Mouse (Mus musculus) Patski (cell line): Measurements from ENCODE around the gene Epha6. TPM values are rescaled to one million over a fixed set of nuclear protein-coding genes. Genes with fewer than 3 reads are reported as not detected.

ENCODE experiments used
- ATAC-seq: fragments of 100-300 bp; one replicate; pipeline ENCODE4 v1.8.0; 2021
- CTCF ChIA-PET: fragments of 350-600 bp; sonication (Branson Sonifier 250); formaldehyde crosslinking; loops from one replicate; lab custom pipeline; 2022; ENCODE audit warnings: inconsistent platforms; lab: Charles Lee
- POLR2A ChIA-PET: fragments of 350-600 bp; sonication (Branson Sonifier 250); formaldehyde crosslinking; loops from one replicate; lab custom pipeline; 2022; ENCODE audit warnings: antibody characterized with exemption, inconsistent platforms; lab: Charles Lee
- DNase-seq: peaks from one replicate; pipeline ENCODE4 v3.0.0-alpha.2; 2011; ENCODE audit warnings: low read depth, low spot score
- H3K27me3 ChIP-seq: fragments of 371-371 bp; one replicate; pipeline ENCODE4 v1.5.1; 2021
- CTCF ChIP-seq: fragments of 100-300 bp; IDR thresholded peaks from one replicate; pipeline ENCODE4 v1.5.1; 2021
- in situ Hi-C: fragments of 300-500 bp; cut with MboI; formaldehyde crosslinking; loops from 3 replicates; pipeline ENCODE4 v1.11.1; 2018; ENCODE audit warnings: low pct_unique_long_range_greater_than_20kb, mixed read lengths
- polyA plus RNA-seq: library from polyadenylated mRNA; unstranded; gene quantifications from one replicate; pipeline ENCODE4 v1.2.3, GENCODE M21; 2021

The Epha6 gene
- polyA plus RNA-seq, 1 experiment from 2014 or later: 0.37 TPM

DNA sequence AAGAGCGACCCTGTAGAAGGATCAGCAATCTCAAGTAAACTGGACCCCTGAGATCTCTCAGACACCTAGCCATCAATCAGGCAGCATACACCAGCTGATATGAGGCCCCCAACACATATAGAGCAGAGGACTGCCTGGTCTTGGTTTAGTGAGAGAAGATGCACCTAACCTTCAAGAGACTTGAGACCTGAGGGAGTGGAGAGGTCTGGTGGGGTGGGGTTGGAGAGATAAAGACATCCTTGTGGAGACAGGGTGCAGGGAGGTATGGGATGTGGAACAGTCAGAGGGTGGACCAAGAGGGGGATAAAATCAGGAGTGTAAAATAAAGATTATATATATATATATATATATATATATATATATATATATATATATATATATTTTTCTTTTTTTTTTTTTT lies 105.8 kb downstream of the Epha6 start:
- ATAC-seq: no peak
- no peak for TF ChIP-seq CTCF
- POLR2A ChIA-PET: no interaction called here
- in situ Hi-C loops: no loop called here
- no peak for DNase-seq
- H3K27me3 ChIP-seq: no peaks in the 10 kb centered on the region
- CTCF ChIA-PET: no interaction called here

DNA sequence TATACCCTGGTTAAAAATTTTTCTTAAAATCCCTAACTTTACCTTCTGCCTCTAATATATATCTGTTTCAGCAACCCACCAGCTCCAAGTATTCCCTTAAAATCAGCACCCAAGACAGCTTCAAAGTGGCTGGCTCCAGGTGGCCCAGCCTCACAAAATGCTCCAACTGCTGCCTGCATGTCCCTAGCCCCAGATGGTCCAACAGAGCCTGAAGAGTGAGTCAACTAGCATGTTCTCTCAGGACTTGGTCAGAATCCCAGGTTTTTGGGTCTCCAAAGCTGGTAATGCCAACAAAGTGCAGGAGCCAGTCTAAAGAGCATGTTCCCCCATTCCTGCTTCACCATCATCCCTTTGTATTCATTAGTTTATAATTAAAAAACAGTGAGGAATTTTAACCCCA lies 129.6 kb downstream of the Epha6 start:
- ChIA-PET CTCF (no interaction called here), POLR2A (no interaction called here)
- no peak for ATAC-seq
- DNase-seq: no peak
- H3K27me3 ChIP-seq: peaks cover 5% of the 10 kb centered on the region
- no peak for TF ChIP-seq CTCF
- in situ Hi-C loops: no loop called here

DNA sequence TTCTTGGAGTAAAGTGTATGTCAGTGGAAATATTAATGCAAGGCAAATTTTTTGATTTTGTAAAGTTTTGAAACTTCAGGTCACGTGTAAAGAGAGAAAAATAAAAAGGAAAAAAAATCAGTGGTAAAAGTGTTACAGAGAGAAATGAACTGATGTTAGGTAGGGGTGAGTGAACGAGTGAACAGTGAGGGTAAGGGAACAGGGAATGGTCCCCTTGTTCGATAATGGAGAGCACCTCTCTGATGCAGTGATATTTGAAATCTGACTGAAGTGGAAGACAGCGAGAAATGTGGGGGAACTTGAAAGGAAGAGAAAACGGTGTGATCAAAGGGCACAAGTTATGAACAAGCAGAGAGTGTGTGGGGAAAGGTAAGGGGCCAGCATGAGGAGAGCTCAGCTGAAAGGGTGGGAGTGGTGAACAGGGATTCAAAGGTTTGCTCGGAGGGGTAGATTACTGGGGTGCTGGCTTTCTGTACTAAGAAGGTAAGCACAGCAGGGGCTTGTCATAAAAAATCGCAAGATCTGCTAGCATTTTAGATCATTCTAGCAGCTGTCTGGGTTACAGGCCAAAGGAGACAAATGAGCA lies 137.0 kb downstream of the Epha6 start:
- in situ Hi-C loops: no loop called here
- ATAC-seq (no peak), DNase-seq (no peak)
- TF ChIP-seq CTCF: no peak
- ChIA-PET POLR2A (no interaction called here), CTCF (no interaction called here)
- no peaks in the 10 kb centered on the region for H3K27me3 ChIP-seq

DNA sequence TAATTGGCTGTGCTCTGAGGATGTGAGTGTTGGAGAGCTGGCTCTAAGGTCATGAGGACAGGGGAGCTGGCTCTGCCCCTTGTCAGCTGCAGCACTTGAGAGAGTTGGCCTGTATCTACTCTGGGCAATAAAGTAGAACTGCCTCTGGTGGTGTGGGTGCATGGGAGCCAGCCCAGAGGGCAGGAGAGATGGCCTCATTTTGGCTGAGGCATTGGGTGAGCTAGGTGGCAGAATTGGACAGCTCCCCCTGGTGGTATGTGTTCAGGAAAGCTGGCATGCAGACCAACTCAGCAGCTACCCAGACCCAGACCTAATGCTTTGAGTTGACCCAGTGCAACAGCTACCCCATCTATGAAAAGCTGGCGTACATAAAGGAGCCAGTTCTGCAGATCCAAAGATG lies 170.0 kb downstream of the Epha6 start:
- in situ Hi-C loops: no loop called here
- no peaks in the 10 kb centered on the region for H3K27me3 ChIP-seq
- DNase-seq (no peak), ATAC-seq (no peak)
- ChIA-PET CTCF (no interaction called here), POLR2A (no interaction called here)
- TF ChIP-seq CTCF: peak; percentile 27

DNA sequence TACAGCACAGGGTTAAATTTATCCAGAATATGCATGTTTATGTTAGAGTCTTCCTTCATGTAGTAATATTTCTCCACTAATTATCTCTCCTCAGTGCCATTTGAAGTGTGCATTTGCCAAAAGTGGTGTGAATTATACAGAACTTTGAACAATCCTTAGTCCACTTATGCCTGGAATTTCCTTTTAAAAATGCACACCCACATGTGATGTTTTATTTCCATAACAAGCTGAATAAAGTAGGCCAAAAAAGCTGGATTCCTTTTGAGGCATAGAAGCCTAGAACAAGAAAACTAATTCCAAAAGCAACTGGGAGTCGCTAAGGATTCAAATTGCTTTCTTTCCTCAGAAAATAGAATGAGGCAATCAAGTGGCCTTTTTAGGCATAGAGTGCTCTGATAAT lies 171.1 kb downstream of the Epha6 start:
- DNase-seq (no peak), ATAC-seq (no peak)
- H3K27me3 ChIP-seq: no peaks in the 10 kb centered on the region
- in situ Hi-C loops: no loop called here
- CTCF ChIA-PET: no interaction called here
- POLR2A ChIA-PET: no interaction called here
- TF ChIP-seq CTCF: no peak

DNA sequence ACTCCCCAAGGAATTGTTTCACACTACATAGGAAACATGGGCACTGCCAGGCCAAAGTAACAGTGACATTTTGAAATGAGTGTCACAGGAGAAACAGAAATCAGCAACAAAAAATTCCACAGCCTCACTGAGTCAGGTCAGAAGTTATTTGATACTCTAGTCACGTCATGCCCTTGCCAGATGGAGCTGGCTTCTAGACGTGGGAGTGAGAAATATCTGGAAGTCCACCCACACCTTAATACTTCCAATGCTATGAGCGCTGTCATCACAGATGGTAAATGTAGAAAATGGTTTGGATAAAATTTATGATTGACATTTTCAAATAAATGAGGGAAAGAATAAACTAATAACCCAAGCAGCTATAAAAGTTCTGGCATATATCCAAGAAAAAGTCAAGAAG lies 210.0 kb downstream of the Epha6 start:
- DNase-seq (no peak), ATAC-seq (no peak)
- ChIA-PET CTCF (interaction anchor here (1.4 to 1.6 kb wide), 2 partner anchors 9 to 60 kb away, joined by 3 read pairs; no protein-coding TSS in a partner anchor), POLR2A (no interaction called here)
- peaks cover 3% of the 10 kb centered on the region for H3K27me3 ChIP-seq
- no peak for TF ChIP-seq CTCF
- in situ Hi-C loops: no loop called here

DNA sequence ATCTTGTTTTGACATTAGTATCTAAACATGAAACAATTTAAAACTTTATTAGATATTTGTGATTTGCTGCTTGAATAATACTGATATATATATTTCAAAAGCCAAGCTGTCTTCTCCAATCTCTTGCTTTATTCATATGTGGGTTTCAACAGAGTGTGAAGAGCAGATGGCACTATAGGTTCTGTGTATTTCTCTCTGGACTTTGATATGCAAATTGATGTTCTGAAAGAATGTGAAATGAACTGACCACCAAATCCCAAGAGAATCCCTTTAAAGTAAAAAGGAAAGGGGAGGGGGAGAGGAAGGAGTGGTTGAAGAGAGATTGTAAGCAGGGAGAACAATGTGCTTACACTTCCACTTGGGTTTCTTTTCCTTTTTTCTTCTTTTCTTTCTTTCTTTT lies 212.4 kb downstream of the Epha6 start:
- in situ Hi-C loops: no loop called here
- TF ChIP-seq CTCF: no peak
- no peak for DNase-seq
- POLR2A ChIA-PET: no interaction called here
- peaks cover 3% of the 10 kb centered on the region for H3K27me3 ChIP-seq
- CTCF ChIA-PET: no interaction called here
- ATAC-seq: no peak

DNA sequence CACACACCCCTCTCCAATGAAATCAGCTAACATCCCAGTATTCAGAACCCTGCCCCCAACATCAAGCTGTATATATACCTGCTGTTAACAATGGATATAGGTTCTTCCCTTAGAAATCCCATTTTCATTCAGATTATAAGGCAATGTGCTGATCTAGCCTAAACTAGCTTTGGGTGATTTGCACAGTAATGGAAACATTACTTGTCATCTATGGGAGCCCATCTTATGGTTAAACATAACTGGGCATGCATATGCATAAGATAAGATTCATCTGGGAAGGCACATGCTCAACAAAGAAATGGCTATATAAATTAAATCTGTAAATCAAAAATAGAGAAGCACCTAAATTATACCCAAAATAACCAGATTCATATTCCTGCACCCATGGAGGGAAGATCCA lies 230.2 kb downstream of the Epha6 start:
- ChIA-PET CTCF (no interaction called here), POLR2A (no interaction called here)
- TF ChIP-seq CTCF: no peak
- DNase-seq: no peak
- in situ Hi-C loops: no loop called here
- ATAC-seq: no peak
- H3K27me3 ChIP-seq: peaks cover 9% of the 10 kb centered on the region

DNA sequence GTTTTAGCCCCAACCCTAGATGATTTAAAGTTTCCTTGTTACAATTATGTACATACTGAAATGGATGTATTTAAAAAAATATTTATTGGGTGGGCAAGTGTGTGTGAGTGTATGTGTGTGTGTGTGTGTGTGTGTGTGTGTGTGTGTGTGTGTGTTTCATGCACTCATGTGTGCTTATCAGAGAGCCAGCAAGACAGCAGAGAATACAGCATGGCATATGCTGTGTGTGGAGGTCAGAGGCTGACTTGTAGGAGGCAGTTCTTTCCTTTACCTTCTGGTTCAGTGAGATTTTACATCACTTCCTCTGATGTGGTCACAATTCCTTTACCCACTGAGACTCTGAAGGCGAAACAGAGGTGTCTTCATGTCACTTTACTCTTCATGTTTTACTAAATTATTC lies 321.4 kb downstream of the Epha6 start:
- no peak for TF ChIP-seq CTCF
- POLR2A ChIA-PET: no interaction called here
- DNase-seq: no peak
- no peak for ATAC-seq
- CTCF ChIA-PET: no interaction called here
- in situ Hi-C loops: no loop called here
- H3K27me3 ChIP-seq: peaks cover 6% of the 10 kb centered on the region

DNA sequence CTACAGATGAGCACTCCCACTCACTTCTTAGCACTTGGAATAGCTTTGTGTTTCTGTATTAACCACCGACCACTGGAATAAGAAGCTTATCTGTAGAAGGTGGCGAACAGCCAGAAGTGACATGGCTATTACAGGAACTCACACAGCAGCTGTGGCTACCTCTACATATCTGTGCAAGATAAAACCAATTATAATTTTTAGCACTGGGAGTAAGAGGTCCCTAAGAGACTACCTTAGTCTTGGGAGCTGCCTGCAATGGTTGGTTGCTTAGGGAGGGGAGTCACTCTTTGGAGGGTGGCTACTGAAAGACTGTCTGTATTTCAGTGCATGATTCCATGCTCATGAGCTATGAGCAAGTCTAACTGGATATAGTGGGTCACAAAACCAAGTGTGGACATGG lies 331.2 kb downstream of the Epha6 start:
- ChIA-PET CTCF (no interaction called here), POLR2A (no interaction called here)
- no peak for TF ChIP-seq CTCF
- ATAC-seq (no peak), DNase-seq (no peak)
- in situ Hi-C loops: no loop called here
- H3K27me3 ChIP-seq: no peaks in the 10 kb centered on the region

DNA sequence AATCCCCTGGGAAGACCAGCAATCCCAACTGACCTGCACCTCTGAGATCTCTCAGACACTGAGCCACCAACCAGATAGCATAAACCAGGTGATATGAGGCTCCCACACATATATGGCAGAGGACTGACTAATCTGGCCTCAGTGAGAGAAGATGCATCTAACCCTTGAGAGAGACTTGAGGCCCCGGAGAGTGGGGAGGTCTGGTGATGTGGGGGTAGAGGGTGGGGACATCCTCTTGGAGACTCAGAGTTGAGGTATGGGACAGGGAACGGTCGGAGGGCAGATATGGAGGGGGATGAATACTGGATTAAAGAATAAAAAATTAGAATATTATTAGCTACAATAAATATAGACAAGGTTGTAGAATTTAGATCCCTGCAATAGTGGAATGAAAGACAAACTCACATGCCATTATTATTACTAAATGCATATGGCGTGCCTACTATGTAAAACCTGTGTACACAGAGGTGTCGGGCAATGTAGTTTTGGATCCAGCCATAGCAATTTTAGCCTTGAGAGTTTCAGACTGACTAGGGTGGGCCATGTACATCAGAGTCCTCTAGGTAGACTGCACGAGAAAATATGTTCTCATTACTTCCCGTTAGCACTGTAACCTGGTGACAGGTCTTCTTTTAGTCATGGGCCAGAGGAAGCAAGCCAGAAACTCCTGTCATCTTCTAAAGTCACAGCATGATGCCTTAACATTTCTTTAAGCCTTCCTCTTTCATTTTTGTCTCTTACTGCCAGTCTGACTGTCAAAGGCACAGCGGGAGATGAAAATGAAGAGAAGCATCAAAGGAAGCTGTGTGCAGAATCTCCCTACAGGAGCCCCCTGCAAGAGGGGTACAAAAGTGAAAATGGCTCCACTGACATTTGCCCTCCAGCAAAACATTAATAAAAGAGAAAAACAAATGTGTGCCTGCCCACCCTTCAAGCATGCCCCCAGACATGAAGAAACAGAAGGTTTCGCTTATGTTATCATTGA lies 338.7 kb downstream of the Epha6 start:
- ChIA-PET POLR2A (no interaction called here), CTCF (no interaction called here)
- no peak for DNase-seq
- ATAC-seq: no peak
- no peaks in the 10 kb centered on the region for H3K27me3 ChIP-seq
- in situ Hi-C loops: no loop called here
- no peak for TF ChIP-seq CTCF
